Comparison of ENCODE assay signal across 19 mouse cellular contexts in genomic region chr5:144645367-144645766, GRCm38 (mm10).
DNase-seq lines count a peak whose midpoint lies in the region; ATAC-seq and TF ChIP-seq lines count a peak whose summit lies in the region.
"Had no signal": no experiment of that assay in that cellular context is flagged by ENCODE, and none has a peak within 500 bp of the region (broad histone marks: within the 10 kb centered on the region; RNA-seq: fewer than 3 reads in every experiment).

No protein-coding gene starts in this region.

- TF ChIP-seq POLR2A in olfactory bulb, adult 2 months (IDR thresholded peaks at IDR 0.05; ENCODE audit: insufficient read depth, low read depth, low read length) = no peak

- 0 out of 2 replicates have a peak, but pooled peaks have one; percentile 40 for ATAC-seq in hindbrain, embryonic 11.5 days (ENCODE audit: low FRiP score)
- peak; percentile 67; the same call in 1 of the 2 replicates for ATAC-seq in forebrain, embryonic 14.5 days
- ATAC-seq in midbrain, embryonic 12.5 days (ENCODE audit: low FRiP score, low read depth) = 0 out of 2 replicates have a peak, but pooled peaks have one; percentile 34
- ATAC-seq: intestine, embryonic 16.5 days had no signal

- no peaks in the 10 kb centered on the region for H3K9me3 ChIP-seq in hindbrain, embryonic 11.5 days (ENCODE audit: control insufficient read depth, low read length)
- H3K9me3 ChIP-seq in hindbrain, embryonic 10.5 days = no peaks in the 10 kb centered on the region
- no peaks in the 10 kb centered on the region for H3K9me3 ChIP-seq in forebrain, embryonic 14.5 days (replicated peaks; ENCODE audit: control insufficient read depth, low read length)
- no peaks in the 10 kb centered on the region for H3K9me3 ChIP-seq in midbrain, embryonic 12.5 days
- H3K9me3 ChIP-seq: embryonic facial prominence, embryonic 12.5 days had no signal

- H3K4me2 ChIP-seq in hindbrain, embryonic 11.5 days (replicated peaks; ENCODE audit: low read depth, low read length) = no peak overlapping the region
- H3K4me2 ChIP-seq in forebrain, embryonic 14.5 days (ENCODE audit: low read length) = peak overlapping the region; percentile 12; the same call in 1 of the 2 replicates
- no peak overlapping the region for H3K4me2 ChIP-seq in midbrain, embryonic 12.5 days (replicated peaks)
- H3K4me2 ChIP-seq: embryonic facial prominence, embryonic 12.5 days; liver, embryonic 11.5 days; lung, embryonic 14.5 days had no signal

- WGBS in hindbrain, embryonic 11.5 days = 8% methylated on average over 3 of the region's 3 CpGs
- 16% methylated on average over 3 of the region's 3 CpGs for WGBS in hindbrain, embryonic 10.5 days
- WGBS in forebrain, embryonic 14.5 days = 4% methylated on average over 3 of the region's 3 CpGs
- WGBS in midbrain, embryonic 12.5 days = 3% methylated on average over 3 of the region's 3 CpGs
- 12% methylated on average over 3 of the region's 3 CpGs for WGBS in olfactory bulb, adult 2 months

- no peak overlapping the region for H3K9ac ChIP-seq in hindbrain, embryonic 11.5 days (ENCODE audit: low read depth, low read length)
- no peak overlapping the region for H3K9ac ChIP-seq in forebrain, embryonic 14.5 days (ENCODE audit: low read length)
- H3K9ac ChIP-seq in midbrain, embryonic 12.5 days (replicated peaks) = no peak overlapping the region
- H3K9ac ChIP-seq: embryonic facial prominence, embryonic 12.5 days; lung, embryonic 14.5 days had no signal

- H3K4me3 ChIP-seq in hindbrain, embryonic 11.5 days (ENCODE audit: low read depth, low read length) = no peak overlapping the region
- no peak overlapping the region for H3K4me3 ChIP-seq in hindbrain, embryonic 10.5 days
- H3K4me3 ChIP-seq in forebrain, embryonic 14.5 days (ENCODE audit: low read depth, low read length) = no peak overlapping the region
- no peak overlapping the region for H3K4me3 ChIP-seq in midbrain, embryonic 12.5 days
- no peak overlapping the region for H3K4me3 ChIP-seq in olfactory bulb, adult 2 months (ENCODE audit: insufficient read depth, low read depth, low read length)
- H3K4me3 ChIP-seq: embryonic facial prominence, embryonic 12.5 days had no signal

- no peak overlapping the region for H3K27ac ChIP-seq in hindbrain, embryonic 11.5 days (ENCODE audit: low read depth, low read length)
- H3K27ac ChIP-seq in hindbrain, embryonic 10.5 days = no peak overlapping the region
- H3K27ac ChIP-seq in forebrain, embryonic 14.5 days (ENCODE audit: low read depth, low read length) = no peak overlapping the region
- H3K27ac ChIP-seq in midbrain, embryonic 12.5 days (replicated peaks) = no peak overlapping the region
- peak overlapping the region; percentile 25; the same call in 1 of the 2 replicates for H3K27ac ChIP-seq in olfactory bulb, adult 2 months (ENCODE audit: insufficient read depth, low read depth, low read length)
- H3K27ac ChIP-seq: embryonic facial prominence, embryonic 12.5 days had no signal

- no peaks in the 10 kb centered on the region for H3K27me3 ChIP-seq in hindbrain, embryonic 11.5 days (ENCODE audit: control insufficient read depth, insufficient read depth, low read length)
- H3K27me3 ChIP-seq in hindbrain, embryonic 10.5 days (ENCODE audit: insufficient read depth, poor library complexity, severe bottlenecking) = no peaks in the 10 kb centered on the region
- H3K27me3 ChIP-seq in forebrain, embryonic 14.5 days (replicated peaks; ENCODE audit: control insufficient read depth, insufficient read depth, low read length) = no peaks in the 10 kb centered on the region
- no peaks in the 10 kb centered on the region for H3K27me3 ChIP-seq in midbrain, embryonic 12.5 days
- H3K27me3 ChIP-seq: embryonic facial prominence, embryonic 12.5 days had no signal

- intact Hi-C loops in heart, postnatal 10 days (cut with DNase I) = no loop called here

- H3K36me3 ChIP-seq in hindbrain, embryonic 11.5 days (ENCODE audit: control insufficient read depth, insufficient read depth, low read length) = no peaks in the 10 kb centered on the region
- no peaks in the 10 kb centered on the region for H3K36me3 ChIP-seq in hindbrain, embryonic 10.5 days
- H3K36me3 ChIP-seq in forebrain, embryonic 14.5 days (ENCODE audit: control insufficient read depth, insufficient read depth, low read length) = no peaks in the 10 kb centered on the region
- H3K36me3 ChIP-seq in midbrain, embryonic 12.5 days = no peaks in the 10 kb centered on the region
- H3K36me3 ChIP-seq: embryonic facial prominence, embryonic 12.5 days had no signal

- no peak for DNase-seq in hindbrain, embryonic 11.5 days (ENCODE audit: low spot score)
- DNase-seq in hindbrain, embryonic 10.5 days (ENCODE audit: low spot score) = no peak
- DNase-seq in forebrain, embryonic 14.5 days (ENCODE audit: low spot score) = peak; percentile 45
- no peak for DNase-seq in frontal cortex, postnatal 10 days (ENCODE audit: low spot score in 2 of 2)
- DNase-seq in heart, postnatal 10 days = no peak
- DNase-seq in cerebellum, postnatal 25 days = no peak
- DNase-seq: adrenal gland, postnatal 36 days; cerebellum, postnatal 14 days; gastrocnemius, postnatal 14 days; heart, postnatal 14 days; kidney, postnatal 25 days; left cerebral cortex, postnatal 4 days; lung, embryonic 14.5 days; thymus, adult 2 months had no signal

- no peaks in the 10 kb centered on the region for H3K4me1 ChIP-seq in hindbrain, embryonic 11.5 days (replicated peaks; ENCODE audit: control insufficient read depth, insufficient read depth, low read length)
- peaks cover 21% of the 10 kb centered on the region for H3K4me1 ChIP-seq in hindbrain, embryonic 10.5 days (replicated peaks)
- peaks cover 18% of the 10 kb centered on the region for H3K4me1 ChIP-seq in forebrain, embryonic 14.5 days (ENCODE audit: control insufficient read depth, insufficient read depth, low read length)
- H3K4me1 ChIP-seq in midbrain, embryonic 12.5 days = peaks cover 20% of the 10 kb centered on the region
- peaks cover 21% of the 10 kb centered on the region for H3K4me1 ChIP-seq in olfactory bulb, adult 2 months (ENCODE audit: control insufficient read depth, insufficient read depth, low read length)

- no peak for TF ChIP-seq CTCF in olfactory bulb, adult 2 months (IDR thresholded peaks at IDR 0.05; ENCODE audit: insufficient read depth, low read depth, low read length)
